Mouse (Mus musculus) brain, embryonic 14.5 days (tissue): ENCODE measurements around the gene Flg2. TPM values are rescaled to one million over a fixed set of nuclear protein-coding genes. Genes with fewer than 3 reads are reported as not detected.

Experiments
- DNase-seq: peaks from one replicate; pipeline ENCODE4 v3.0.0-alpha.2; 2011; ENCODE audit warnings: low read depth
- CTCF ChIP-seq: fragments of 200-500 bp; IDR thresholded peaks from 2 replicates; pipeline ENCODE4 v1.5.1; 2012; ENCODE audit warnings: inconsistent platforms, mild to moderate bottlenecking, moderate library complexity, borderline replicate concordance; ENCODE audit not compliant: insufficient read depth, insufficient read length; ENCODE audit errors: extremely low read depth
- POLR2A ChIP-seq: fragments of 200-500 bp; IDR thresholded peaks from 2 replicates; pipeline ENCODE4 v1.6.1; 2012; ENCODE audit warnings: mild to moderate bottlenecking, inconsistent platforms, borderline replicate concordance; ENCODE audit not compliant: poor library complexity, insufficient read depth, insufficient read length, severe bottlenecking; ENCODE audit errors: extremely low read depth
- polyA plus RNA-seq: library from polyadenylated mRNA; depleted of rRNA; stranded (reverse); fragments of >200 nt; gene quantifications from 2 replicates; pipeline ENCODE4 v1.2.3, GENCODE M21; 2012; rRNA removed

The Flg2 gene
- polyA plus RNA-seq, result not detected in 2 replicates

DNA sequence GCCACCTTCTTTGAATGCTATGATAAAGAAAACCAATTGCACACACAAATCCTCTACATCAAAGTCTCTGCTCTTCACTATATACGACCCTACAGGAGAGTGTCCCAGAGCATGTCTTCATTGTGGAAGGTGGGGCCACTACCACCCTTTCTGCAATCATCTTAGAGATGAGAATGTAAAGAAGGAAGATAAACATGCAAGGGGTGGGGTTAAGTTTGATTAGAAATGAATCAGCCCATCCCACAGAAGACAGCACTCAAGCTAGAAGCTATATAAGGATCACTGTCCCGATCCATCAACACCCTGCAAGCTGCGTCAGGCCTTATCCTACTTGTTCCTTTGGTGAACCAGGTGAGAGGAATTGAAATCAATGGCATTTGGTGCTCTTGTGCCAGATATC lies at the start of gene Flg2:
Gene Flg2 (plus strand): TSS at position 301 of the 400 bp plus-strand sequence.
- no peak for DNase-seq
- TF ChIP-seq CTCF (no peak), POLR2A (no peak)

DNA sequence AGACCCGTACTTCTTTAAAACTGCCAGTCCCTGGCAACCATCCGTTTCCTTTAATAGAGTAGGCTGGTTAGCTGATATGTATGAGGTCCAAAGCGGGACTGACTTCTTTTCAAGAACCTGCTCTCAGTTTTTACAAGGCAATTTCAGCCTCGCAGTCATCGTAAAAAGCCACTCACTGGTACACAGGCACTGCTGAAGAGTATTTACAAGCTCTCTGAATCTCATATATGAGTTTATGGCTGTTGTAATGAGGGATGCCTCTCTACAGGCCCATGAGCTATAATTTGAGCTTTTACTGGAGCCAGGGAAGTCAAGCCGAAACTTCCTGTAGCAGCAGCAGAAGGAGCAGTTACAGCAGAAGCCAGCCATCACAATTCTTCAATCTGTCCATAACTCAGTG lies 34.6 kb upstream of the Flg2 start:
- no peak for TF ChIP-seq POLR2A
- no peak for TF ChIP-seq CTCF
- no peak for DNase-seq

DNA sequence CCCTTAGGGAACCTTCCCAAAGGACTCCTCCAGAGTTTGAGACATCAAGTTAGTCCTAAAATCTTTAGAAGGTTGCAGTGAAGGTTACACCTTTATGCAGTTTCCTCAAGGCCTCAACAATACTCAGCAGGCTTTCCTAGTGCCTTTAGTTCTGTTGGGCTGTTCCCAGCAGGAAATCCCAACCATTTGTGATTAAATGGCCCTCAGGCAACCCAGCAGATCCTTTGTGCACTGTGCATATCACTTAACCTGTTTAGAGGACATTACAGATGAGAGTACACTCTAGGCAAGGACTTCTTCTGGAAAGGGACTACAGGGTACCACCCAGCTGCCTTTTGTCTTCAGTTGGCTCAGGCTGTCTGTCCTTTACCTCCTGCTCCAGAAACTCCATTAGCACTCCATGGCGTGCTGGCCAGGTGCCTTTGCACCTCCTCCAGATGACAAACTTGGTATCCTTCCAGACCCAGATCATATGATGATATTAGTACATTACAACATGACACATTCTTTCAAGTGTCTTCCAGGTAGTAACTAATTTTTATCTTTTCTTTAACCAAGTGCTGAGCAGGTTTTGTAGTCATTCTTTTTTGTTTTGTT lies 34.0 kb upstream of the Flg2 start:
- TF ChIP-seq POLR2A (no peak), CTCF (no peak)
- no peak for DNase-seq

DNA sequence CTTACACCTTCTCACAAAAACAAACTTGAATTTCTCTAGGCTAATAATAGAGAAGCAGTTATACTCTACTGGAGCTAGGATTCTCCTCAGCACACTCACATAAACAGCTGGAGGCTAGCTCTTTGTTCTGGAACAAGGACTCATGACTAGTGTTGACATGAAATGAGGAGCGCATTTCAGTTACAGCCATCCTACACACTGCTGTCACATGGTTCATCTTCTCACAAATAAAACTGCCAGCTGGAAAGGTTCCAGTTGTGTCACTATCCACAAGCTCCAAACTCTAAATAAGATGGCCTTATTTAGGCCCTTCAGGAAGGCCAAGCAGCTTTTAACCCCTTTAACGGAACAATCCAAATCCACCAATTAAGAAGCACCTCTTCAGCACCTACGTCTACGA lies 16.2 kb upstream of the Flg2 start:
- TF ChIP-seq POLR2A, result no peak
- TF ChIP-seq CTCF, result no peak

DNA sequence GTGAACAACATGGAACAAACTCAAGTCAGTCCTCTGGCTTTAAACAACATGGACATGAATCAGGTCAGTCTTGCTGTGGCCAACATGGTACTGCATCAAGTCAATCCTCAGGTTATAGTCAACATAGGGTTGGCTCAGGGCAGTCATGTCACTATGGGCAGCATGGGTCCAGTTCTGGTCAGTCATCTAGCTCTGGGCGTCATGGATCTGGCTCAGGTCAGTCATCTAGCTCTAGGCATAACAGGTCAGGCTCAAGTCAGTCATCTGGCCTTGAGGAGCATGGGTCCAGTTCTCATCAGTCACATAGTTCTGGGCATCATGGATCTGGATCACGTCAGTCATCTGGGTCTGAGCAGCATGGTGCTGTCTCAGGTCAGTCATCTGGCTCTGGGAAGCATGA lies 4.9 kb downstream of the Flg2 start:
- no peak for TF ChIP-seq POLR2A
- no peak for DNase-seq

More for the DNA sequence above, 16.2 kb upstream of the Flg2 start:
- no peak for DNase-seq

DNA sequence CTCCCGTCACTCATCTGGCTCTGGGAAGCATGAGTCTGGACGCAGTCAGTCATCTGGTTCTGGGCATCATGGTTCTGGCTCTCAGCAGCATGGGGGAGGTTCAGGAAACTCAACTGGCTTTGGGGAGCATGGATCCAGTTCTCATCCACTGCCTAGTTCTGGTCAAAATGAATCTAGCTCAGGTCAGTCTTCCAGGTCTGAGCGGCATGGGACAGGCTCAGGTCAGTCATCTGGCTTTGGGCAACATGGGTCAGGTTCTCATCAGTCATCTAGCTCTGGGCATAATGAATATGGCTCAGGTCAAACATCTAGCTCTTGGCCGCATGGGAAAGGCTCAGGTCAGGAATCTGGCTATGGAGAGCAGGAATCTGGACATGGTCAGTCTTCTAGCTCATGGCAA lies 5.4 kb downstream of the Flg2 start:
- no peak for DNase-seq
- no peak for TF ChIP-seq CTCF
- no peak for TF ChIP-seq POLR2A

Other genes starting within 250 kb of the Flg2 start
- gene Lce3d, start 239.9 kb upstream of the Flg2 start, polyA plus RNA-seq, result not detected in 2 replicates
- gene Lce3e, start 230.2 kb upstream of the Flg2 start, polyA plus RNA-seq, result not detected in 2 replicates
- not detected in 2 replicates for gene Lce3f, start 205.1 kb upstream of the Flg2 start, polyA plus RNA-seq
- 0.59 and 1.0 TPM in 2 replicates for gene Crct1, start 181.6 kb upstream of the Flg2 start, polyA plus RNA-seq
- gene Lce1m, start 178.2 kb upstream of the Flg2 start, polyA plus RNA-seq, result not detected in 2 replicates
- gene Gm4858, start 128.5 kb upstream of the Flg2 start, polyA plus RNA-seq, result not detected in 2 replicates
- gene Crnn, start 52.5 kb upstream of the Flg2 start, polyA plus RNA-seq, result not detected in 2 replicates
- not detected in 2 replicates for gene Flg, start 76.2 kb downstream of the Flg2 start, polyA plus RNA-seq
- gene Hrnr, start 122.5 kb downstream of the Flg2 start, polyA plus RNA-seq, result 0.03 TPM in 1 of 2 replicates, not detected in the other
- not detected in 2 replicates for gene Rptn, start 196.4 kb downstream of the Flg2 start, polyA plus RNA-seq
- 0.26 and 0.67 TPM in 2 replicates for gene Tchh, start 245.1 kb downstream of the Flg2 start, polyA plus RNA-seq